Mouse (Mus musculus): ENCODE results near the gene Zkscan14.
A peak's percentile ranks its signal among the peaks of the same experiment; 100 is the strongest.

- TF ChIP-seq POLR2A (IDR thresholded peaks at IDR 0.05; ENCODE audit: low read depth, low read length), result no peak
- peak; percentile 70 for TF ChIP-seq CTCF (conservative IDR thresholded peaks at IDR 0.05; ENCODE audit: insufficient read depth, insufficient read length, low read depth, low read length)
Observed at GRCm38 (mm10) chr5:145234636-145235035, 33.0 kb upstream of the Zkscan14 start.

Data from kidney, adult 2 months (tissue).